Mouse (Mus musculus) B cell, adult 2 months (primary cell): ENCODE data around the gene Cxcl5.

Experiments
- DNase-seq, 2 experiments: peaks; one replicate each; pipeline ENCODE4 v3.0.0; 2022

Cxcl5 gene

DNA sequence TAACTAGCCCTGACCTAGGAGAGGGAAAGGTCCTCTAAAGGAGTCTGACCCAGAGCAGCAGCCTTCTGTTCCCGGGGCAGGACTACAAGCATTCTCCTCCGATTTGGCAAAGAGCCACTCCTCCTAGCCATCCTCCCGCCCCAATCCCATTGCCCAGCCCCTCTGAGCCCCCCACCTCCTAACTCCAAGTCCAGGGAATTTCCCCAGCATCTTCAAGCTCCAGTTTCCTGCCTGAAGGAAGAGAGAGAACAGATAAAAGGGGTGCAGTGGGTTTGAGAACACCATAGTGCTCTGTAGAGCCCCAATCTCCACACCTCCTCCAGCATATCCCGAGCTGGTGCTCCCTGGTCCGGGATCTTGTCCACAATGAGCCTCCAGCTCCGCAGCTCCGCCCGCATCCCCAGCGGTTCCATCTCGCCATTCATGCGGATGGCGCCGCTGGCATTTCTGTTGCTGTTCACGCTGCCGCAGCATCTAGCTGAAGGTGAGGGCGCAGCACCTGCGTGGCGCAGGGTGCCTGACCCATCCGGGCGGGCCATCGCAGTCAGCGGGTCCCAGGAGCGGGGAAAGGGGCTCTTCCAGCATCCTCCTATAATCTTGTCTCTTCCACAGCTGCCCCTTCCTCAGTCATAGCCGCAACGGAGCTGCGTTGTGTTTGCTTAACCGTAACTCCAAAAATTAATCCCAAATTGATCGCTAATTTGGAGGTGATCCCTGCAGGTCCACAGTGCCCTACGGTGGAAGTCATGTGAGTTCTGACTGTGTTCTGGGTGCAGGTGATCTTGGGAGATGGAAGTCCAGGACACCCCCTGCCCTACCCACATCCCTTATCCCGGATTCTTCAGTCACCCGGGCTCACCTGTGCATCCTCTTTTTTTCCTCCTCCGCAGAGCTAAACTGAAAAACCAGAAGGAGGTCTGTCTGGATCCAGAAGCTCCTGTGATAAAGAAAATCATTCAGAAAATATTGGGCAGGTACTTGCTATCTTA is at the start of gene Cxcl5:
Gene Cxcl5, plus strand, starts transcription at position 284 of the 989 bp plus-strand sequence.
- DNase-seq, result no peak

DNA sequence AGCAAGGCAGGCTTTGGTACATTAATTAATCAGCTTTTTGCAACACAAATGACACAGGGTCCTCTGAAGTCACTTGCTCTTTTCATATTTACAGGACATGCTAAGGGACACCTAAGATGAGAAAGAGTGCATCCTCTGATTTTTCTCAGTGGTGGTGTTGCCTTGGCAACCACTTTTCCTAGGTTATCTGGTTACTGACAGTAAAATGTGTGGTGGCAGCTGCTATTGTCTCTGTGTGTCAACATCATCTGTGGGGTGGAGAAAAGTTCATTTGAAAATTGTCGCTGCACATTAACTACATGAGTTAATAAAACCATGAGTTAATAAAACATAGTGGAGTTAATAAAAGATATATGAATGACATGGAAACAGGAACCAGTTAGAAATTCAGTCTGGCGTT is 47.8 kb upstream of the Cxcl5 start:
- no peak for DNase-seq

DNA sequence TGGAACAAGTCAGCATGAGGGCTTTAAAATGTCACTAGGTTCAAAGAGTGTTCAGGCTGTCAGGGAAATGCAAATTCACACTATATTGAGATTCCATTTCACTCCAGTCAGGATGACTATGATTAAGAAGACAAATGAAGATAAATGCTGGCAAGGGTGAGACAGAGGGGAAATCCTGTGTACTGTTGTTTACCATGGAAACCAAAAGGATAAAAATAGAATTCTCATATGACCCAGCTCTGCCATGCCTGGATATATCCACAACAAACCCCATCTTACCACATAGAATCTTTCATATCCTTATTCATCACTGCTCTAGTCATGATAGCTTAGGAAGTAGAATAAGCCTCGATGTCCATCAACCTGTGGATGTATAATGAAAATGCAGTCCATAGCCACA is 41.2 kb upstream of the Cxcl5 start:
- DNase-seq, result no peak

DNA sequence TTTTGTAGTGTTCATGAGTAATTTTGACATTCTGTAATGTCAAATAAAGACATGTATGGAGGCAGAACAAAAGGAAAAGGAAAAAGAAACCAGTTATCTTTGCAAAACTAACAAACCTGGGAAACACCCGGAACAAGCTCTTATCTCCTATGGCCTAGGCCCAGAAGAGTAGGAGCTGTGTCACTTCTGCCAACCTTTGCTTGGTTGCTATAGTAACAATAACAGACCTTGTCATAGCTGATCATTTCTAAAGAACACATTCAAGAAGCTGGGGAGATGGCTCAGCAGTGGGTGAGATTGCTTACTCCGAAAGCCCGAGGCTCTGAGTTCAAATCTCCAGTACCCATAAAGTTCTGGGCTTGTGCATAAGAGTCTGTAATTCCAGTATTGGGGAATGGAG is 36.5 kb upstream of the Cxcl5 start:
- no peak for DNase-seq

DNA sequence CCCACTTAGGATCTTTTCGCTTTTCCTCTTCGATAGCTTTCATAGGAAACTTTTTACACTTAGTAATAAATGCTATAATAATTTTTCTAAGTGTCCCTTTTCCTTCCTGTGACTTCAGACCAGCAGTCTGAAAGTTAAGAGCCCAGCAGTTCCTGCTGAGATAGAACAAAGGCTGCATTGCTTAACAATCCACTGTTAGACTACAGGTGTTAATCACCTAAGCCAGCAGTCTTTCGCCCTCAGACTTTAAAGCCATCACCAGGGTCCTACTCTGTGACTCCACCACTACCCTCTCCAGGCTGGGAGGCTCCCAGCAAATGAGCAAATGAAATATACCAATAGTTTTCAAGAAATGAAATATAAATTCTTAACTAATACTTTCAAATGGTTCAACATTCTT is 30.9 kb upstream of the Cxcl5 start:
- DNase-seq, result no peak

DNA sequence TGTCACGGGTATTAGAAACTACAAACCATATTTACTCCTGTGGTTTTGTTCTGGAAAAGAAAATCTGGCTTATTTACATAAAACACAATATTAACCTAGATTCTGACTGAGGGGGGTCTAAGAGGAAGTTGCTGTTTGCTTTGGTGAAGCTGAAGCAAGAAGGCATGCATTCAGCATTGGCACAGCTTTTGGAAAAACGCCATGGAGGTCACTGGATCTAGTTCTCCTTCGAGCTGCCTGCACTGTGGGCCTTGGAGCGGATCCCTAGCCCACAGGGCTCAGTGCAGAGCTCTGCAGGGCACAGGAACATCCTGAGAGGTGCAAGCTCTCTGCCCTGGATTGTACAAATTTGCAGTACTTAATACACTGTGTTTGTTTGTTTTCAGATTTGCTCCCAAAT is 27.7 kb upstream of the Cxcl5 start:
- DNase-seq, result no peak

DNA sequence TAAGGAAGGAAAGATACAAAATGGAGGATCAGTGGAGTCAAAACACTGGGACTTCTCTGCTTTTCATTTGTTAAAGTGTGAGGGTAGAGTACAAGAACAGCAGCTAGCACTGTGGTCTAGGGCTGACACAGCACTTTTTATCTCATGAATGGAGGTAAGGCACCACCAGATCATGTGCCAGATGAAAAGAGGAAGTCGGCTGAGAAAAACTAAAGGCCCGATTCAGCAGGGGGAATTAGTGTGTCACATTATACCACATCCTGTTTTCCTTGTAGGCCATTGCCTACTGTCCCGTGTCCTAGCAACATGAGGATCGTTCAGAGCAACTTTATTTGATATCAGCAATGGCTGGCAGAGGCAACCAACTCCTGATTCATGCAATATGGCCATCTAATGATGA is 17.1 kb upstream of the Cxcl5 start:
- peak; percentile 50 to 64 for DNase-seq

DNA sequence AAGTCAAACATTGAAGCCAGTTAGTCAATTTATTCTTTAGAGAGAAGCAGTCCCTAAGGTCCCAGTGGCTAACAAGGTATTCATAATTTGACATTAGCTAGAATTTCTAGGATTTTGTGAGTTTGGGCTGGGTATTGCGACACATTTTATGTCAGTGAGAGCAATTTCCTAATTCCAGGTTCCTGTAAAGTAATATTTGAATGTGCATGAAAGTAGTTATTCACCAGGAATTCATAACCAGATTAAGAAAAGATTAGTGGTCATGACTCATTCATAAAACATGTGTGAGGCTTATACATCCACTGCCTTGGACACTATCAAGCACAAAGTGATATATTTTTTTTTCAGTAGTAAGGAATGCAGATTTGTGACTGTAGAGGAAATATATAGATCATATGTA is 5.2 kb upstream of the Cxcl5 start:
- no peak for DNase-seq

DNA sequence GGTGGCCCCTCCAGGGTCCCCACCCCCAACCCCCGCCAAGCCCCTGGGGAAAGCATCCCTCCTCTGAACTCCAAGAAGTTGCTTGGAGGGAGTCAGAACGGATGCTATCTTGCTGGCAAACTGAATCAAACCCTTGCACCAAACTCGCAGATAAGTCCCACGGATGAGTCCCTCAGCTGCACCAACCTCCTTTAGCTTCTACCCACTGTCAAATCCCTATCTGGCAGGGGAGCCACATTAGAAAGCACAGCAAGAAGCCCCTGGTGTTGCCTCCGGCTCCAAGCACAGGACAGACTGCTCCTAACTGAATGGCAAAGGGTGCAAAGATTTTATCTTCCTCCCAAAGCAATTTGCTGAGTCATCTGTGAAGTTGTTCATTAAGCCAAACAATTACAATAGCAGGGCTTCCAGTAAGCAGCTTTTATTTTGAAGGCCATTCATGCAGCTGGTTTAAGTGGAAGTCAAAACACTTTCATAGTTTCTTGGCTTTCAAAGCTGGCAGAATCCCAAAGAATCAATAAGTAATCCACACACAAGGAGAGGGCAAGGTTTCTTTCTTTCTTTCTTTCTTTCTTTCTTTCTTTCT is 1.0 kb upstream of the Cxcl5 start:
- DNase-seq, result no peak

DNA sequence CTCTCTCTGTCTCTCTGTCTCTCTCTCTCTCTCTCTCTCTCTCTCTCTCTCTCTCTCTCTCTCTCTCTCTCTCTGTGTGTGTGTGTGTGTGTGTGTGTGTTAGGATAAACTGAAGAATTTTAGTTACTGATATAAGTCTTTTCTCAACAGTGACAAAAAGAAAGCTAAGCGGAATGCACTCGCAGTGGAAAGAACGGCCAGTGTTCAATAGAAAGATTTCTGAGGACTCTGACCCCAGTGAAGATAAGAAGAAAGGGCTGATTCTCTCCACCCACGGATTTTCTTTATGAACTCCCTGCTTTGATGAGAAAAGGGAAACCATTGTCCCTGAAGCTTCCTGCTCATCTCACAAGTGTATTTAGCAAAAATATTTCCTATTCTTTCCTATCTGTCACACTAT is 1.1 kb downstream of the Cxcl5 start:
- DNase-seq, result no peak

DNA sequence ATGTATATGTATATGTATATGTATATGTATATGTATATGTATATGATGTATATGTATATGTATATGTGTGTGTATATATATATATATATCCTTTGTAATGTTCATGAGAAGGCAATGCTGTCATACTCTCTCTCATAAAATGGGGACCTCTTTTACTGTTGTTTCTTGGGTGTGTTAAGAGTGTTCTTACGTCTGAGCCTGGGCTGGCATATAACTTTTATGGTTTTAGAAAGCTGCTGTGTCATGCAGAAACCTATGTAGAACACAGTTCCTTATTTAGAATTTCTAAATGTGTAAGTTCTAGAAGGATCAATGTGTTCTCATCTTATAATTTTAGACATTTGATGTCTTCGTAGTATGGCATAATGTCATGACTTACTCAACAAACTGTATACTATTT is 1.7 kb downstream of the Cxcl5 start:
- no peak for DNase-seq

DNA sequence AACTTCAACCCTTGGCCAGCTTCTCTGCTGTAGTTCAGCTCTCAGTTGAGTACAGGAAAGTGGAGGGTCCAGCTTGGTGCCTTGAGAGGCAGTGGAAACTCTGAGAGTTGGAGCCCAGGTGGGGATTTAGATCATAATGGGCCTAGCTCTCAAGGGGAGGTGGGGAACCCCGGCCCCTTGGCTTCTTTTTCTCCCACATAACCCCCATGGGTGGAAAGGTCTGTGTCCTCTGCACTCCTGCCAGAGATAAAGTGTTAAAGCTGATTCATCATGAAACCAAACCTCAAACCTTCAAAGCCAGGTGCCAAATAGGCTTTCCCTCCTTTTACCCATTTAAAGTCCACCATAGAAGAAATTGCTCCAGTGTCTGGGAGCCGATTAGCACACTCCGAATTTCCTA is 2.7 kb downstream of the Cxcl5 start:
- no peak for DNase-seq

DNA sequence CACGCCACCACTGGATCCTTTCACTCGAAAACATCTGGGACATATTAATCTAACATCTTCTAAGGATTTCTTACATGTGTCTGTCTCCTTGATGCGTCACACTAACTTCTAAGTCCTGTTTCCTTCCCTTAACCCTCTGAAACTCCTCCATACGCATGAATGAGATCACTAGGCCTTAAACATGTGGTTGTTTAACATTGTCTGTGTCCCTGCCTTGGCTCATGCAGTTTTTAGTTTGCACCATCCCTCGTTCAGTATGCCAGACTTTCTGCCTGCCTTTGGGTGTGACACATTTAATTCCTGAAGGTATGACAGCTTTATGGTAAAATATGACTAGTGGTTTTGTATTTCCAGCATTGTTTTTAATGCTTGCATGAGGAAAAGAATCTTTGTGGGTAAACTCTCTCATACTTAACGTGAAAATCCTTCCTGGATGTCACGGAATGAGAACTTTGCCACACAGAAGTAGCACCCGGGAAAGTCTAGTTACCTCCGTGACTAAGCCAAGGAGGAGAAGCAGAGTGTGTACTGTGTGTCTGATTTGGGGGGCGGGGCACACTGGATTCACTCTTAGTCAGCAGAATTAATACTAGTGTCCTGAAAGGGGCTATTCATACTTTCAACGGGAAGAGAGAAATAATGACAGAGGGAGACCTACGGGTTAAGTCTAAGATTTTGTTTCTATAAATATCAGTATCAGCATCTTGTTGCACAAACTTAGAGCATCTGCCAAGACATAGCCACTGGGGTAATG is 4.9 kb downstream of the Cxcl5 start:
- DNase-seq, result no peak

DNA sequence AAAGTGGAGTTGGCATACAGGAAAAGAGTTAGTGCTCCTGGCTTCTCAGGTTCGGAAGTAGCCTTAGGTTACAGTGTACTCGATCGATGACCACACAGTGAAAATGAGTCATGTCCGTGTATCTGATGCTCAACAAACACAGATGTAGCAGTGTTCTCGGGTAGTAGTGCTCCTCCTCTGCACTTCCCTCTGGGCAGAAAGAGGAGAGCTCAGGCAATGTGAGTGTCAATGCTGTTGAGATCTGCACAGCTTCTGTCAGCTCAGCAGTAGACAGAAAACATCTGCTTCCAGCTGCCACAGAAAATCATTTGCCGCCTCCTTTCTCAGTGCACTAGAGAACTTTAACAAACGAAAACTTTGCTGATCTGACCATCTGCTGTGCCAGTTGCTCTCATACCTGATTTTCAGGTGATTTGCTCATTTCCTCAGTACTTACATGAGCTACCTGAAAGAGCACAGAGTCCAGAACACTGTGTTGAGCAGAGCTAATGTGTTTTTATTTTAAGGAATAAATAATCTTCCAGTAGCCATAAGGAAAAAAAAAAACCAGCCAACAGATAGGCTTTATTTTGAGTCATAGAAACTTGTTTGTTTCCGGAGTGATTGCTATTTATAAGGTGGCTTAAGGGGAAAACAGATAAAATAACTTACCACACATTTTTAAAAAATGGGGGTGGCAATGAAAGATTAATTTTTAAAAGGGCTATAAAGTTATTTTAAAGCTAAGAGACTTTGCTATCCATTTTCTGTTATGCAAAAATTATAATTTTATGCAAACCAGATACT is 6.9 kb downstream of the Cxcl5 start:
- no peak for DNase-seq

DNA sequence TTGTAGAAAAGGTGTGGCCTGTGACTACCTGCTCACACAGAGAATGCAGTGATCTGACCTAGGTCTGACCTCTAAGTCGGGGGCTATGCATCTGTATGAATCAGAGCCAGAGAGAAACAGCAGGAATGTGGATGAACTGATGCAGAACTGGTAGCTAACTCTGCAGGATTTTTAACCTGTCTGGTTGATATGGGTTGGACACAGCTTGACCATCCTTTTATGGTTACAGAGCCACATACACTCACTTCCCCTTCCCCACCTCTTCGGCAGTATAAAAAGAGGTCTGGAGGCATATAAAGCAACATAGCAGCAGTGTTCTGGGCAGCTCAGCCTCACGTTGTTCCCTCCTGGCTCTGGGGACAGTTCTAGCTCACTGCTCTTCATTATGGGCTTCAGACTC is 9.1 kb downstream of the Cxcl5 start, which contains the start of gene Ppbp:
Gene Ppbp, plus strand, starts transcription at position 301 of the 400 bp plus-strand sequence.
- DNase-seq, result no peak

DNA sequence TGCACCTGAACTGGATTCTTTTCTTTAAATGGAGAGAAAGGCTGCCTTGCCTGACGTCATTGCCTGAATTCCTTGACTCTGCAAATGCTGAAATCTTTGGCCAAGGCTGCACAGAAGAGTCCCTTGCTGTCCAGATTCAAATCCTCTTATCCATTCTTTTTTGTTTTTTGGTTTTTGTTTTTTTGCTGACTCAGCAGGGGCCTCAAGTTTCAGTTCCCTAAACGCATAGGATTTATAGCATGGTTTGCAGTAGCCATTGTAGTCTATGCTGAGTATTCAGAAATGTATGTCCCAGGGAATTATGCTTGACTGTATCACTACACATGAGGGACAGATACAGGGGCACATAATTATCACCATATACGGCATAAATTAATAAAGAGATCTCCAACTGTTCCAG is 12.2 kb downstream of the Cxcl5 start:
- no peak for DNase-seq

DNA sequence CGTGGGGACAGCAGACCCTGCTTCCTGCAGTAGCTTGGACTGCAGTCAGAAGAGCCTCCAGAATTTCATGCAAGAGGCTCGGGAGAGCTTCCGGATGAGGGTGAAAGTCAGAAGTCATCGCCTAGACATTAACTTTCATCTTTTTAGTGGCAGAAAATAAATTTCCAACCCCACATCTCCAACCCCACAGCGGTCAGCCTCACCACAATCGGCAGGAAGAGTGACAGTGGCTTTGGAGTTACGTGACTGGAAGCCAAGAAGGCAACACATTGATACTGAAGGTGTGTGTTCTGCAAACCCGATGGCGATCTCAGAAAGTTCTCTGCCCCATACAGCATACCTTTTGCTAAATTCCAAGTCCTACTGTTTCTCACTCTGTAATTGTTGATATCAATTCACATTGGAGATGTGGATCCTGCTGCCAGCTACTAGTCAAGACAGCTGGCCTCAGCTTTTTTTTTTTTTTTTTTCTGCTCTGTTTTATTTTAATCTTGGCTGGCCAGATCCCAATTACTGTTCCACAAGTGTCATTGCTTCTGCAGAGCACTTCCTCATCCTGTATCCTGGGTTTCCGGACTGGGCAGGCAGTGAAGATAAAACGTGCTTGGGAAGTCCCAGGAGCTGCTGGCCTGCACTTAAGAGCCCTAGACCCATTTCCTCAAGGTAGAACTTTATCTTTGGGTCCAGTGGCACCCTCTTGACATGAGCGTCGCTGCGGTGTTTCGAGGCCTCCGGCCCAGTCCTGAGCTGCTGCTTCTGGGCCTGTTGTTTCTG is 12.9 kb downstream of the Cxcl5 start, which contains the start of gene Pf4:
Gene Pf4, plus strand, starts transcription at position 556 of the 774 bp plus-strand sequence.
- DNase-seq, result no peak

DNA sequence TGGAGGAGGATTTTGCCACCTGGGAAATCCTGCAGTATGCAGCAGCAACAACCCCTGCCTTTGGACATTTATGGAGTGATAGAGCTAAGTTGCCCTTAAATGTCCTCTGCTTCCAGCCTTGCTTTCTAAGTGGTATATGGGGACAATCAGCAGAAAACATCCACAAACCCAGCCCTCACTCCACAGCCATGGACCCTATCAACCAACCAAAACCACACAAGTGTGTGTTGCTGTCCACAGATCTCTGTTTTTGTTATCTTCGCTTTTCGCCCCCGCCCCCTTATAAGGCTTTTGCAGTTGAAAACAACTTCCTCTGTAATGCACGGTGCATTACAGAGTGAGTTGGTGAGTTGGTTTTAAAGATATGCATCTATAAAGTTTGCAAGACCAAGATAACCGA is 16.4 kb downstream of the Cxcl5 start:
- DNase-seq, result no peak

DNA sequence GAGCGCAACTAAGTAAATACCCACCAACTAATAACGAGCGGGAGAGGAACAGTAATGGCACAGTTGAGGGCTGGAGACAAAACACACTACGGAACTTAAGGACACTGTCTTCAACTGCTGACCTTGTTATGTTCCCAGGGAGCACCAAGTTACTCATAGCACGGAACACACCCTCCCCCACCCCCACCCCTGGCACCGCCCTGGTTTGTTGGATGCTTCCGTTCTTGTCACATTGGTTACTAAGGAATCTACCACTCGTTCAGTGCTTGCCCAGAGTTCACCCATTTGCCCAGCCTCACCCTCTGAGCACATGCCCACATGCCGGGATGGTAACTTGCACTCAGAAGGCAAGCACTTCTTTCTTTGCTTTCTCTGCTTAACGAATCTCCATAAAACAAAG is 18.5 kb downstream of the Cxcl5 start:
- no peak for DNase-seq

DNA sequence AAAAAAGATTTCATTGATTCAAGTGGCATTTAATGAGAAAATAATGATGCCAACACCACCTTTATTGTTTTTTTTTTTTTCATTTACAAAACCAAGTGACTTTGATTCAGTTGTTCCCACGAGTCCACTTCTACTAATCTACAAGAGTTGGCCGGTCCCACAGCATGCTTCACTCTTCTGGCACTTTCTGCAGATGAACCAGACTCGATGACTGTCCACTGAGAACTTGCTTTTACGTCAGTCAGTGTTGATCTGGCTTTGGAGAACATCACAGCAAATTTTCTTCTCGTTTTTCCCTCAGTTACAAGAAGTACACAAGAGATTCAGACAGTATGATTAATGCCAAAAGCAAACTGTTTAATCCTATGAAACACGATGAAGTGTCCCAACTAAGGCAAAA is 19.7 kb downstream of the Cxcl5 start:
- DNase-seq, result no peak

DNA sequence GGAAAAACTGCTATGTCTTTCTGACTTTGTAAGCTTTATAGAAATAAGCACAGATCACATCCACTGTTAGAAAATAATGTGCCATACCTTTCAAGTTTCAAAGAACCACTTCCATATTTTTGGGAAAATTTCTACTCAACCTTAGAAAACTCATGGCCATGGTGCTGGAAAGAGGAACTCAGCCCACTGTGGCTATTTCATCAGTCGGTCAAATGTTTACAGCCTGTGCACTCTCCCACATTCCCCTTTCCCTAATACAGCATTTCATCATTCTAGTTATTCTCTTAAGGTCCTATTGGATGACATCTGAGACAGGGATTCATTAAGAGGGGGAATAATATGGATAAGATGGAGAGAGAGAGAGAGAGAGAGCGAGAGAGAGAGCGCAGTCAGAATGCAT is 24.5 kb downstream of the Cxcl5 start:
- DNase-seq, result no peak
